Mouse (Mus musculus) gastrocnemius, adult 18-20 months (tissue): ENCODE data around the gene Os9. TPM values are rescaled to one million over a fixed set of nuclear protein-coding genes. Genes with fewer than 3 reads are reported as not detected.

Experiments used
- total RNA-seq, 2 experiments: library from RNA; stranded (reverse); gene quantifications; 2 replicates each; pipeline ENCODE4 v1.2.3; 2021

Os9 gene
- total RNA-seq, 2 experiments from 2014 or later = 11.3 to 13.5 TPM

Other genes with a start within 250 kb of the Os9 start
- 1 to 10 TPM; 1.5 to 1.6 TPM for gene Atp23, start 219.8 kb downstream of the Os9 start, total RNA-seq
- gene Ctdsp2, start 142.4 kb downstream of the Os9 start, total RNA-seq = 100 to 1,000 TPM in 1 of 2 experiments, 10 to 100 TPM in 1; 84.5 to 110 TPM
- 1 to 10 TPM; 2.9 to 3.6 TPM for gene Avil, start 120.4 kb downstream of the Os9 start, total RNA-seq
- 10 to 100 TPM; 20.4 to 22.4 TPM for gene Tsfm, start 90.3 kb downstream of the Os9 start, total RNA-seq
- 1 to 10 TPM; 8.6 to 9.1 TPM for gene Mettl1, start 79.7 kb downstream of the Os9 start, total RNA-seq
- gene Eef1akmt3, start 79.6 kb downstream of the Os9 start, total RNA-seq = under 1 TPM in 1 of 2 experiments, not detected in 1; 0.09 TPM
- gene Cyp27b1, start 72.9 kb downstream of the Os9 start, total RNA-seq = under 1 TPM in 1 of 2 experiments, not detected in 1; 0.19 TPM
- gene March9, start 60.9 kb downstream of the Os9 start, total RNA-seq = 1 to 10 TPM in 1 of 2 experiments, under 1 TPM in 1; 0.39 to 1.0 TPM
- gene Cdk4, start 57.6 kb downstream of the Os9 start, total RNA-seq = 10 to 100 TPM; 42.2 to 45.6 TPM
- 10 to 100 TPM; 22.4 to 23.4 TPM for gene Tspan31, start 50.9 kb downstream of the Os9 start, total RNA-seq
- gene Agap2, start 45.8 kb downstream of the Os9 start, total RNA-seq = 1 to 10 TPM; 1.3 to 1.7 TPM
- gene B4galnt1, start 44.1 kb upstream of the Os9 start, total RNA-seq = under 1 TPM; 0.39 to 0.93 TPM
- gene Slc26a10, start 59.5 kb upstream of the Os9 start, total RNA-seq = 1 to 10 TPM; 1.6 to 2.9 TPM
- 1 to 10 TPM; 7.4 to 9.5 TPM for gene Arhgef25, start 69.0 kb upstream of the Os9 start, total RNA-seq
- gene Dtx3, start 74.6 kb upstream of the Os9 start, total RNA-seq = 10 to 100 TPM; 20.0 to 27.3 TPM
- 1 to 10 TPM; 7.4 to 8.2 TPM for gene Pip4k2c, start 90.5 kb upstream of the Os9 start, total RNA-seq
- gene Kif5a, start 142.2 kb upstream of the Os9 start, total RNA-seq = under 1 TPM; 0.21 to 0.37 TPM
- gene Dctn2, start 145.2 kb upstream of the Os9 start, total RNA-seq = 10 to 100 TPM; 96.1 to 97.2 TPM
- gene Mbd6, start 167.9 kb upstream of the Os9 start, total RNA-seq = 10 to 100 TPM; 14.6 to 15.7 TPM
- 10 to 100 TPM; 67.5 to 68.8 TPM for gene Mars, start 190.7 kb upstream of the Os9 start, total RNA-seq
- gene Arhgap9, start 200.8 kb upstream of the Os9 start, total RNA-seq = under 1 TPM; 0.46 to 0.83 TPM
- gene Gli1, start 220.8 kb upstream of the Os9 start, total RNA-seq = under 1 TPM; 0.41 to 0.74 TPM
- gene Inhbe, start 233.3 kb upstream of the Os9 start, total RNA-seq = not detected
- not detected for gene Inhbc, start 249.3 kb upstream of the Os9 start, total RNA-seq